Mouse (Mus musculus): ENCODE measurements at regions not wholly inside any gene's neighbourhood (a gene's known extent, or its start where the extent isn't known, plus 50 kb on each side); places are given as distances from the start of the nearest gene placed in this dataset.

DNA sequence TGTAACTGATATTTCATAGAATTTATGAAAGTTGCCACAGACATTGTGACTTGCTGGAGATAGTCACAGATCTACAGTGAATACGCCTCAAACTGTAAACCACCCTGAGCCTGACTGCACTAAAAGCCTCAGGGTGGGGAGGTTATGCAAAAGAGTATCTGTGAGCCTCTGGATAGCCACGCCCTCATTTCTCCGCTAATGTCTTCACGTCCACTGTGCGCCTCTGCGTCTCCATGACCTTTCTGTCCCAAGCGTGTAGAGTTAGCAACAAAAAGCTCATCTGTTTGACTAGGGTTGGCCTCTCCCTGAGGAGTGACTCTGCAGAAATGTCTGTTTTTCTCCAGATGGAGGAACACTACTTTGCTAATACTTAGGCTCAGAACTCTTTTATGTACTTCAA lies 170.8 kb upstream of the Gm49356 start:
- 73% methylated on average over 7 of the region's 7 CpGs for WGBS
- no peaks in the 10 kb centered on the region for H3K9me3 ChIP-seq (ENCODE audit: low read length)
- DNase-seq (ENCODE audit: low spot score) (no peak), ATAC-seq (ENCODE audit: low FRiP score) (no peak)
- TF ChIP-seq CTCF (IDR thresholded peaks at IDR 0.05): no peak
- no peak overlapping the region for H3K27ac ChIP-seq (ENCODE audit: low read depth, low read length)
- H3K4me1 ChIP-seq (ENCODE audit: insufficient read depth, low read length): no peaks in the 10 kb centered on the region
- no peak overlapping the region for H3K4me2 ChIP-seq (ENCODE audit: low read depth, low read length, poor library complexity, severe bottlenecking)
- no peak overlapping the region for H3K9ac ChIP-seq (replicated peaks; ENCODE audit: low read length, poor library complexity, severe bottlenecking)
- H3K4me3 ChIP-seq (ENCODE audit: low read depth, low read length): no peak overlapping the region
- no peaks in the 10 kb centered on the region for H3K36me3 ChIP-seq (ENCODE audit: insufficient read depth, low read length)
- no peaks in the 10 kb centered on the region for H3K27me3 ChIP-seq (ENCODE audit: insufficient read depth, low read length)

DNA sequence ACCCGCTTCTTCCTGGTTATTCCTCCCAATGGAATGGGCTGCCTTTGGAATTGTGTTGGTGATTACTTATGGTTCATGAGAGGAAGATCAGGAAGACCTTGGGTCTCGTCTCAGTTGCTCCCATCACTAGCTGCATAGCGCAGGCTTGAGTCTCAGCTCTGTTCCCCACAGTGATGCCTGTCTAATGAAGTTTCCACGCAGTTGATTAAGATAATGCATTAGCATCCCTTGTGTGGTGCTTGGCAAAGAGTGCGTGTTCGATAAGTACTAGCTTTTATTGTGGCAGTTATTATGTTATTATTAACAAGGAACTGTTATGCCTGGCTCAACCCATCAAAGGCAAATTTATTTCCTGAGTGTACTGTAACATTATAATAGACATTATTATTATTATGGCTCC lies 169.7 kb upstream of the Gm49356 start:
- DNase-seq (ENCODE audit: low spot score): no peak
- Histone ChIP-seq H3K9me3 (ENCODE audit: low read length) (no peaks in the 10 kb centered on the region), H3K4me2 (ENCODE audit: low read depth, low read length, poor library complexity, severe bottlenecking) (no peak overlapping the region), H3K4me1 (ENCODE audit: insufficient read depth, low read length) (no peaks in the 10 kb centered on the region), H3K9ac (replicated peaks; ENCODE audit: low read length, poor library complexity, severe bottlenecking) (no peak overlapping the region), H3K36me3 (ENCODE audit: insufficient read depth, low read length) (no peaks in the 10 kb centered on the region), H3K4me3 (ENCODE audit: low read depth, low read length) (no peak overlapping the region), H3K27ac (ENCODE audit: low read depth, low read length) (no peak overlapping the region), H3K27me3 (ENCODE audit: insufficient read depth, low read length) (no peaks in the 10 kb centered on the region)
- no peak for TF ChIP-seq CTCF (IDR thresholded peaks at IDR 0.05)
- 81% methylated on average over 6 of the region's 6 CpGs for WGBS
- no peak for ATAC-seq (ENCODE audit: low FRiP score)

DNA sequence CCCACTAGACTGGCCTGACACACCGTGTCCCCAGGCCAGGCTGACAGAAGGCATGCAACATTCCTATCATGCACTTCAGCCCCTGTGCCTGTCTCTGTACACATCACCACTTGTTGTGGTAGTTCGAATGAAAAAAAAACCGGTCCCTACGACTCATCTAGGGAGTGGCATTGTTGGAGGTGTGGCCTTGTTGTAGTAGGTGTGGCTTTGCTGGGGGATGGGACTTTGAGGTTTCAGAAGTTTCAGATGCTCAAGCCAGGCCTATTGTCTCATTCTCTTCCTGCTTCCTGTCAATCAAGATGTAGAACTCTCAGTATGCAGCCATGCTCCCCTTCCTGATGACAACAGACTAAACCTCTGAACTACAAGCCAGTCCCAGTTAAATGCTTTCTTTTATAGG lies 162.1 kb upstream of the Gm49356 start:
- WGBS: 90% methylated on average over 4 of the region's 4 CpGs
- no peak overlapping the region for H3K9ac ChIP-seq (replicated peaks; ENCODE audit: low read length, poor library complexity, severe bottlenecking)
- TF ChIP-seq CTCF (IDR thresholded peaks at IDR 0.05): no peak

GRCm38 (mm10) chr15:58728264-58728663 lies 160.8 kb upstream of the Gm49356 start:
- Histone ChIP-seq H3K4me3 (ENCODE audit: low read depth, low read length) (no peak overlapping the region), H3K4me1 (ENCODE audit: insufficient read depth, low read length) (no peaks in the 10 kb centered on the region), H3K36me3 (ENCODE audit: insufficient read depth, low read length) (no peaks in the 10 kb centered on the region), H3K4me2 (ENCODE audit: low read depth, low read length, poor library complexity, severe bottlenecking) (no peak overlapping the region), H3K27ac (ENCODE audit: low read depth, low read length) (no peak overlapping the region), H3K27me3 (ENCODE audit: insufficient read depth, low read length) (no peaks in the 10 kb centered on the region), H3K9ac (replicated peaks; ENCODE audit: low read length, poor library complexity, severe bottlenecking) (no peak overlapping the region), H3K9me3 (ENCODE audit: low read length) (no peaks in the 10 kb centered on the region)
- DNase-seq (ENCODE audit: low spot score): no peak
- WGBS: 94% methylated on average over 2 of the region's 2 CpGs
- TF ChIP-seq CTCF (IDR thresholded peaks at IDR 0.05): no peak
- no peak for ATAC-seq (ENCODE audit: low FRiP score)

More for the DNA sequence above, 162.1 kb upstream of the Gm49356 start:
- Histone ChIP-seq H3K4me2 (ENCODE audit: low read depth, low read length, poor library complexity, severe bottlenecking) (no peak overlapping the region), H3K4me3 (ENCODE audit: low read depth, low read length) (no peak overlapping the region), H3K27me3 (ENCODE audit: insufficient read depth, low read length) (no peaks in the 10 kb centered on the region), H3K27ac (ENCODE audit: low read depth, low read length) (no peak overlapping the region), H3K36me3 (ENCODE audit: insufficient read depth, low read length) (no peaks in the 10 kb centered on the region), H3K4me1 (ENCODE audit: insufficient read depth, low read length) (no peaks in the 10 kb centered on the region), H3K9me3 (ENCODE audit: low read length) (no peaks in the 10 kb centered on the region)
- ATAC-seq (ENCODE audit: low FRiP score): no peak
- no peak for DNase-seq (ENCODE audit: low spot score)

GRCm38 (mm10) chr15:58730861-58731260 lies 158.2 kb upstream of the Gm49356 start:
- no peaks in the 10 kb centered on the region for H3K9me3 ChIP-seq (ENCODE audit: low read length)
- ATAC-seq (ENCODE audit: low FRiP score) (no peak), DNase-seq (ENCODE audit: low spot score) (no peak)
- WGBS: 90% methylated on average over 4 of the region's 4 CpGs
- no peaks in the 10 kb centered on the region for H3K27me3 ChIP-seq (ENCODE audit: insufficient read depth, low read length)
- H3K27ac ChIP-seq (ENCODE audit: low read depth, low read length): no peak overlapping the region
- TF ChIP-seq CTCF (IDR thresholded peaks at IDR 0.05): no peak
- no peaks in the 10 kb centered on the region for H3K36me3 ChIP-seq (ENCODE audit: insufficient read depth, low read length)
- H3K4me1 ChIP-seq (ENCODE audit: insufficient read depth, low read length): no peaks in the 10 kb centered on the region
- no peak overlapping the region for H3K9ac ChIP-seq (replicated peaks; ENCODE audit: low read length, poor library complexity, severe bottlenecking)
- H3K4me2 ChIP-seq (ENCODE audit: low read depth, low read length, poor library complexity, severe bottlenecking): no peak overlapping the region
- no peak overlapping the region for H3K4me3 ChIP-seq (ENCODE audit: low read depth, low read length)

- ATAC-seq (ENCODE audit: low FRiP score) (no peak), DNase-seq (ENCODE audit: low spot score) (no peak)
- Histone ChIP-seq H3K4me1 (ENCODE audit: insufficient read depth, low read length) (no peaks in the 10 kb centered on the region), H3K36me3 (ENCODE audit: insufficient read depth, low read length) (no peaks in the 10 kb centered on the region), H3K27ac (ENCODE audit: low read depth, low read length) (no peak overlapping the region), H3K9me3 (ENCODE audit: low read length) (no peaks in the 10 kb centered on the region), H3K27me3 (ENCODE audit: insufficient read depth, low read length) (no peaks in the 10 kb centered on the region), H3K9ac (replicated peaks; ENCODE audit: low read length, poor library complexity, severe bottlenecking) (no peak overlapping the region), H3K4me3 (ENCODE audit: low read depth, low read length) (no peak overlapping the region), H3K4me2 (ENCODE audit: low read depth, low read length, poor library complexity, severe bottlenecking) (no peak overlapping the region)
- 79% methylated on average over 7 of the region's 7 CpGs for WGBS
- TF ChIP-seq CTCF (IDR thresholded peaks at IDR 0.05): no peak
Measured at GRCm38 (mm10) chr15:58731346-58731745, 157.8 kb upstream of the Gm49356 start.
